In genomic region chr8:79952857-79953256, GRCm38 (mm10) we compare ENCODE assay signal across 8 mouse cellular contexts.
DNase-seq lines count a peak whose midpoint lies in the region; ATAC-seq and TF ChIP-seq lines count a peak whose summit lies in the region.

No protein-coding gene starts in this region.

- 19% methylated on average over 3 of the region's 3 CpGs for WGBS in heart, adult 2 months
- 43% methylated on average over 3 of the region's 3 CpGs for WGBS in neural tube, embryonic 15.5 days
- WGBS in forebrain, embryonic 12.5 days = 33% methylated on average over 3 of the region's 3 CpGs

- intact Hi-C loops in heart, adult 2 months (cut with DNase I) = no loop called here
- intact Hi-C loops in gastrocnemius, postnatal 36 days (cut with DNase I) = no loop called here

- no peaks in the 10 kb centered on the region for H3K4me1 ChIP-seq in heart, adult 2 months (ENCODE audit: control insufficient read depth, insufficient read depth, low read length)
- no peaks in the 10 kb centered on the region for H3K4me1 ChIP-seq in neural tube, embryonic 15.5 days
- no peaks in the 10 kb centered on the region for H3K4me1 ChIP-seq in forebrain, embryonic 12.5 days

- H3K36me3 ChIP-seq in heart, adult 2 months (ENCODE audit: control insufficient read depth, insufficient read depth, low read length) = no peaks in the 10 kb centered on the region
- no peaks in the 10 kb centered on the region for H3K36me3 ChIP-seq in neural tube, embryonic 15.5 days
- no peaks in the 10 kb centered on the region for H3K36me3 ChIP-seq in forebrain, embryonic 12.5 days (replicated peaks)

- H3K4me2 ChIP-seq in neural tube, embryonic 15.5 days = no peak overlapping the region
- H3K4me2 ChIP-seq in forebrain, embryonic 12.5 days = no peak overlapping the region

- TF ChIP-seq POLR2A in heart, adult 2 months (IDR thresholded peaks at IDR 0.05; ENCODE audit: insufficient read depth, low read depth, low read length) = no peak

- no peak overlapping the region for H3K27ac ChIP-seq in heart, adult 2 months
- no peak overlapping the region for H3K27ac ChIP-seq in neural tube, embryonic 15.5 days (replicated peaks)
- H3K27ac ChIP-seq in forebrain, embryonic 12.5 days = no peak overlapping the region

- TF ChIP-seq EP300 in heart, adult 2 months (IDR thresholded peaks at IDR 0.05; ENCODE audit: insufficient read depth, low read depth, low read length) = no peak

- no peaks in the 10 kb centered on the region for H3K27me3 ChIP-seq in heart, adult 2 months (ENCODE audit: control insufficient read depth, insufficient read depth, low read length)
- H3K27me3 ChIP-seq in neural tube, embryonic 15.5 days (replicated peaks) = no peaks in the 10 kb centered on the region
- 0 out of 2 replicates have a peak, but pooled peaks cover 3% of the 10 kb centered on the region for H3K27me3 ChIP-seq in forebrain, embryonic 12.5 days

- H3K79me2 ChIP-seq in heart, adult 2 months (replicated peaks; ENCODE audit: control insufficient read depth, insufficient read depth, low read length) = no peaks in the 10 kb centered on the region

- no peaks in the 10 kb centered on the region for H3K9me3 ChIP-seq in neural tube, embryonic 15.5 days (replicated peaks)
- H3K9me3 ChIP-seq in forebrain, embryonic 12.5 days = no peaks in the 10 kb centered on the region

- no peak overlapping the region for H3K9ac ChIP-seq in heart, adult 2 months (ENCODE audit: low read depth, low read length)
- H3K9ac ChIP-seq in neural tube, embryonic 15.5 days (replicated peaks) = no peak overlapping the region
- no peak overlapping the region for H3K9ac ChIP-seq in forebrain, embryonic 12.5 days

- DNase-seq in heart, adult 2 months = no peak
- no peak for DNase-seq in heart, adult 18-20 months
- peak; percentile 17 for DNase-seq in neural tube, embryonic 10.5 days (ENCODE audit: extremely low spot score, low spot score)
- peak; percentile 20 for DNase-seq in forelimb bud, embryonic 11.5 days (ENCODE audit: low read depth, low spot score)
- peak; percentile 6 for DNase-seq in yolk sac, embryonic 10.5 days (ENCODE audit: low spot score)
- no peak for DNase-seq in gastrocnemius, postnatal 36 days

- no peak overlapping the region for H3K4me3 ChIP-seq in heart, adult 2 months
- no peak overlapping the region for H3K4me3 ChIP-seq in neural tube, embryonic 15.5 days (replicated peaks)
- no peak overlapping the region for H3K4me3 ChIP-seq in forebrain, embryonic 12.5 days (replicated peaks)

- TF ChIP-seq CTCF in heart, adult 2 months (IDR thresholded peaks at IDR 0.05) = peak; percentile 39

- ATAC-seq in neural tube, embryonic 15.5 days (ENCODE audit: low FRiP score) = no peak
- ATAC-seq in forebrain, embryonic 12.5 days (ENCODE audit: low FRiP score) = no peak

Comparison
In these comparisons a context has a peak if more than half of its experiments do, and no peak if none do; other contexts are left out.
1. DNase-seq: peak in neural tube, embryonic 10.5 days (single experiment), forelimb bud, embryonic 11.5 days (single experiment) and yolk sac, embryonic 10.5 days (single experiment); none in heart, adult 2 months (0 of 2), heart, adult 18-20 months (0 of 2) and gastrocnemius, postnatal 36 days (0 of 2).